Mouse (Mus musculus) ES-E14 (cell line): ENCODE results near the gene Nfrkb. TPM values are rescaled to one million over a fixed set of nuclear protein-coding genes. Genes with fewer than 3 reads are reported as not detected.

Experiments
- DNase-seq: peaks from one replicate; pipeline ENCODE4 v3.0.0-alpha.2; 2013; ENCODE audit warnings: low read depth, low spot score
- H3K27ac ChIP-seq: 2 replicates; pipeline ENCODE4 v1.5.1; 2012; ENCODE audit warnings: low read depth, mild to moderate bottlenecking, low read length, moderate library complexity, mixed read lengths; ENCODE audit not compliant: poor library complexity, insufficient read depth, severe bottlenecking
- H3K36me3 ChIP-seq: 2 replicates; pipeline ENCODE4 v1.6.1; 2012; ENCODE audit warnings: mild to moderate bottlenecking, low read length, moderate library complexity, mixed read lengths; ENCODE audit not compliant: control insufficient read depth, poor library complexity, insufficient read depth, severe bottlenecking
- H3K4me1 ChIP-seq, 2 experiments: fragments of 150-350 bp in 1 of 2; sonication (generic) in 1 of 2; 2 replicates each; pipeline ENCODE4 v1.6.1; 2012; ENCODE audit warnings: low read length in 2 of 2, mild to moderate bottlenecking in 1 of 2, mixed read lengths in 1 of 2; ENCODE audit not compliant: control insufficient read depth in 2 of 2, insufficient read depth in 2 of 2, poor library complexity in 1 of 2
- H3K4me3 ChIP-seq, 2 experiments: fragments of 150-350 bp in 1 of 2; sonication (generic) in 1 of 2; 2 replicates each; pipeline ENCODE4 v1.5.1; 2012; ENCODE audit warnings: low read length in 2 of 2, low read depth in 1 of 2, mild to moderate bottlenecking in 1 of 2, mixed read lengths in 1 of 2; ENCODE audit not compliant: insufficient read depth in 1 of 2, poor library complexity in 1 of 2, severe bottlenecking in 1 of 2
- H3K9ac ChIP-seq: 2 replicates; pipeline ENCODE4 v1.6.1; 2012; ENCODE audit warnings: low read depth, mild to moderate bottlenecking, low read length, mixed read lengths; ENCODE audit not compliant: poor library complexity, insufficient read depth, severe bottlenecking
- H3K9me3 ChIP-seq: fragments of 150-350 bp; sonication (generic); 2 replicates; pipeline ENCODE4 v1.6.1; 2012; ENCODE audit warnings: low read depth, mild to moderate bottlenecking, low read length; ENCODE audit not compliant: control insufficient read depth, insufficient read depth
- CHD2 ChIP-seq: IDR thresholded peaks from 2 replicates; pipeline ENCODE4 v1.6.1; 2014; ENCODE audit warnings: mild to moderate bottlenecking, low read depth, low read length, inconsistent platforms
- HCFC1 ChIP-seq: IDR thresholded peaks from 2 replicates; pipeline ENCODE4 v1.6.1; 2012; ENCODE audit warnings: low read length, inconsistent platforms, borderline replicate concordance; ENCODE audit not compliant: insufficient read depth
- MAFK ChIP-seq: IDR thresholded peaks from 2 replicates; pipeline ENCODE4 v1.6.1; 2014; ENCODE audit warnings: mild to moderate bottlenecking, low read depth, low read length, inconsistent platforms; ENCODE audit not compliant: insufficient read depth
- ZC3H11A ChIP-seq: IDR thresholded peaks from 2 replicates; pipeline ENCODE4 v1.6.1; 2012; ENCODE audit warnings: low read depth, mild to moderate bottlenecking, inconsistent platforms, low read length, borderline replicate concordance
- ZNF384 ChIP-seq: IDR thresholded peaks from 2 replicates; pipeline ENCODE4 v1.6.1; 2012; ENCODE audit warnings: low read depth, low read length, inconsistent platforms
- in situ Hi-C, 2 experiments: fragments of 600-800 bp; cut with MboI; formaldehyde crosslinking; loops; one replicate each; pipeline ENCODE4 v1.15.1; 2025; ENCODE audit warnings: low sequenced_read_pairs in 2 of 2, inconsistent platforms in 1 of 2; ENCODE audit not compliant: unreplicated experiment in 2 of 2
- total RNA-seq: library from RNA; depleted of rRNA; stranded (reverse); fragments of 300-350 nt; gene quantifications from 2 replicates; pipeline ENCODE4 v1.2.3, GENCODE M21; 2012

The Nfrkb gene
- total RNA-seq, 1 experiment = 26.1 TPM

- peaks cover 2 to 6% of the 10 kb centered on the region in 2 experiments; a peak in 3 of 4 replicates for H3K4me1 ChIP-seq
- DNase-seq = no peak
- in situ Hi-C loops = no loop called here
- peak overlapping the region in 1 of 2 experiments; percentile 85; a peak in 1 of 4 replicates for H3K4me3 ChIP-seq
- peak overlapping the region; percentile 52; the same call in 1 of the 2 replicates for H3K9ac ChIP-seq
- H3K27ac ChIP-seq = no peak overlapping the region
- H3K36me3 ChIP-seq = peaks cover 2% of the 10 kb centered on the region; the same call in 1 of the 2 replicates
- TF ChIP-seq HCFC1 (no peak), ZC3H11A (no peak), CHD2 (no peak), ZNF384 (no peak), MAFK (no peak)
- H3K9me3 ChIP-seq = no peaks in the 10 kb centered on the region
Observed at GRCm38 (mm10) chr9:31384786-31385499, 1.0 kb upstream of the Nfrkb start.

- peak overlapping the region; percentile 59 to 85 for H3K4me3 ChIP-seq
- peaks cover 2 to 6% of the 10 kb centered on the region in 2 experiments; a peak in 3 of 4 replicates for H3K4me1 ChIP-seq
- DNase-seq = no peak
- H3K9me3 ChIP-seq = no peaks in the 10 kb centered on the region
- H3K36me3 ChIP-seq = peaks cover 2% of the 10 kb centered on the region; the same call in 1 of the 2 replicates
- in situ Hi-C loops = no loop called here
- TF ChIP-seq MAFK = no peak
- TF ChIP-seq ZNF384 = no peak
- no peak for TF ChIP-seq HCFC1
- H3K27ac ChIP-seq = no peak overlapping the region
- peak overlapping the region; percentile 52; the same call in 1 of the 2 replicates for H3K9ac ChIP-seq
Observed at GRCm38 (mm10) chr9:31385500-31385869, 507 bp upstream of the Nfrkb start.

GRCm38 (mm10) chr9:31386368-31387180 lies 582 bp downstream of the Nfrkb start:
- no peaks in the 10 kb centered on the region for H3K9me3 ChIP-seq
- peaks cover 0 to 4% of the 10 kb centered on the region in 2 experiments; a peak in 2 of 4 replicates for H3K4me1 ChIP-seq
- no peak overlapping the region for H3K27ac ChIP-seq
- H3K4me3 ChIP-seq = peak overlapping the region; percentile 85 to 92
- H3K9ac ChIP-seq = peak overlapping the region; percentile 90
- no peak for DNase-seq
- in situ Hi-C loops = no loop called here
- peaks cover 4% of the 10 kb centered on the region; the same call in 1 of the 2 replicates for H3K36me3 ChIP-seq
- 0 out of 2 replicates have a peak, but pooled peaks have one; percentile 12 for TF ChIP-seq HCFC1
- no peak for TF ChIP-seq ZNF384
- no peak for TF ChIP-seq ZC3H11A
- no peak for TF ChIP-seq MAFK
- TF ChIP-seq CHD2 = no peak

GRCm38 (mm10) chr9:31387206-31387605 lies 1.2 kb downstream of the Nfrkb start:
- Histone ChIP-seq H3K4me3 (peak overlapping the region; percentile 85 to 92; a peak in 2 of 4 replicates), H3K36me3 (peaks cover 7% of the 10 kb centered on the region), H3K27ac (no peak overlapping the region), H3K9me3 (no peaks in the 10 kb centered on the region), H3K9ac (no peak overlapping the region; the same call in 1 of the 2 replicates), H3K4me1 (peaks cover 0 to 4% of the 10 kb centered on the region in 2 experiments; a peak in 2 of 4 replicates)
- in situ Hi-C loops = no loop called here
- TF ChIP-seq MAFK (no peak), ZC3H11A (no peak), CHD2 (no peak), ZNF384 (no peak), HCFC1 (no peak)
- DNase-seq = no peak
